Mouse (Mus musculus): Measurements from ENCODE around the gene Mgat1.

The Mgat1 gene

GRCm38 (mm10) chr11:49242944-49243626 is 906 bp upstream of the Mgat1 start:
- DNase-seq: no peak

- DNase-seq: no peak
Measured at GRCm38 (mm10) chr11:49244595-49244930, 572 bp downstream of the Mgat1 start.

GRCm38 (mm10) chr11:49245176-49245575 is 1.2 kb downstream of the Mgat1 start:
- no peak for DNase-seq

- no peak for DNase-seq
Measured at GRCm38 (mm10) chr11:49245634-49246415, 1.8 kb downstream of the Mgat1 start.

GRCm38 (mm10) chr11:49246523-49246922 is 2.5 kb downstream of the Mgat1 start:
- no peak for DNase-seq

GRCm38 (mm10) chr11:49247255-49247654 is 3.3 kb downstream of the Mgat1 start:
- DNase-seq: no peak

GRCm38 (mm10) chr11:49248226-49248973 is 4.4 kb downstream of the Mgat1 start:
- DNase-seq: no peak

GRCm38 (mm10) chr11:49248974-49249700 is 5.1 kb downstream of the Mgat1 start:
- DNase-seq: no peak

- DNase-seq: no peak
Measured at GRCm38 (mm10) chr11:49249811-49250421, 5.9 kb downstream of the Mgat1 start.

GRCm38 (mm10) chr11:49250422-49251379 is 6.7 kb downstream of the Mgat1 start:
- peak; percentile 62 for DNase-seq

- no peak for DNase-seq
Measured at GRCm38 (mm10) chr11:49251380-49251761, 7.4 kb downstream of the Mgat1 start.

- no peak for DNase-seq
Measured at GRCm38 (mm10) chr11:49252048-49252447, 8.1 kb downstream of the Mgat1 start.

- DNase-seq: no peak
Measured at GRCm38 (mm10) chr11:49253035-49253434, 9.0 kb downstream of the Mgat1 start.

- DNase-seq: no peak
Measured at GRCm38 (mm10) chr11:49259296-49259695, 15.3 kb downstream of the Mgat1 start.

- DNase-seq: no peak
Measured at GRCm38 (mm10) chr11:49259829-49260228, 15.8 kb downstream of the Mgat1 start.

- DNase-seq: no peak
Measured at GRCm38 (mm10) chr11:49260598-49261312, 16.8 kb downstream of the Mgat1 start.

- DNase-seq: no peak
Measured at GRCm38 (mm10) chr11:49261313-49261855, 17.4 kb downstream of the Mgat1 start.

GRCm38 (mm10) chr11:49262286-49262685 is 18.3 kb downstream of the Mgat1 start:
- no peak for DNase-seq

GRCm38 (mm10) chr11:49263149-49263548 is 19.2 kb downstream of the Mgat1 start:
- no peak for DNase-seq

GRCm38 (mm10) chr11:49264081-49264480 is 20.1 kb downstream of the Mgat1 start:
- no peak for DNase-seq
